Mouse (Mus musculus): ENCODE measurements around the gene Ero1l.

Gene Ero1l

DNA sequence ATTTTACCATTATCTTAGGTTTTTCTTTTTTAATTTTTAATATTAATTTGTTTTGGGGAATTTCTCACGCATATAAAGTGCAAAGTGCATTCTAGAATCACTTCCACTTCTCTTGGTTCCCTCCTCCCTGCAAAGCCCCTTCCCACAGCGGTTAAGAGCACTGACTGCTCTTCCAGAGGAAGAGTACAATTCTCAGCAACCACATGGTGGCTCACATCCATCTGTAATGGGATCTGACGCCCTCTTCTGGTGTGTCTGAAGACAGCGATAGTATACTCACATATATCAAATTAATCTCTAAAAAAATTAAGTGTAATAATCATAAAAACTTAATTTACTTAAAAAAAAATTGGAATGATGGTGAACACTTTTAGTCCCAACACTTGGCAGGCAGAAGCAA lies 14.2 kb downstream of the Ero1l start:
- no peak for DNase-seq

GRCm38 (mm10) chr14:45303939-45304338 lies 14.6 kb downstream of the Ero1l start:
- no peak for DNase-seq

DNA sequence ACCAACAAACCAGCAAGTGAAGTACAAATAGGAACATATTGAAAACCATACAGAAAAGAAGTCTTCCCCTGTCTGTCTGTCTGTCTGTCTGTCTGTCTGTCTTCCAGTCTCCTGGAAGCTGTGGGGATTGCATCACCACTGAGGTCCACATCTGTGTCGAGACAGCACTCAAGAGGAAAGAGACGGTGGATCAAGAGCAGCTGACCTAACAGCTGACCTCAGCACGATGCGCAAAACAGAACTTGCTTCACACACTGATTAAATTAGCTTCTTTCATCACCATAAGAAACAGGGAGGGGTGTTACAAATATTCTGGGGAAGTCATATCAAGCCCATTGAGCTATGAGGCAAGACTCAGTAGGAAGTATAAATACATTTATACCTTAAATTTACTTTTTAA lies 27.0 kb downstream of the Ero1l start:
- no peak for DNase-seq

DNA sequence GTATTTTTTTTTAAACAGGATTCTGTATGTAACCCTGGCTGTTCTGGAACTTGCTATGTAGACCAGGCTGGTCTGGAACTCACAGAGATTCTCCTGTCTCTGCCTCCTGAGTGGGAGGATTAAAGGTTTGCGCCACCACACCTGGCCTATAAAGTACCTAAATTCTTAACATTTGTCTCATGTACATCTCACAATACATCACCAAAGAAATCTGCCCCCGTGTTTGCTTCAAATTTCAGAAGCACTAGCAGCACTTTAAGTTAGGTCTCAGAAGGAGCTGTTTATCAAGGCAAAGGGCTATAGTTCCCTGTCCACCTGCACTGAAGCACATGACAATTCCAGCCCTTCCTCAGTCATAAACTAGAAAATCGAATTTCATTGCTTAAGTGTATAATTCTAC lies 36.5 kb downstream of the Ero1l start:
- DNase-seq, result no peak

DNA sequence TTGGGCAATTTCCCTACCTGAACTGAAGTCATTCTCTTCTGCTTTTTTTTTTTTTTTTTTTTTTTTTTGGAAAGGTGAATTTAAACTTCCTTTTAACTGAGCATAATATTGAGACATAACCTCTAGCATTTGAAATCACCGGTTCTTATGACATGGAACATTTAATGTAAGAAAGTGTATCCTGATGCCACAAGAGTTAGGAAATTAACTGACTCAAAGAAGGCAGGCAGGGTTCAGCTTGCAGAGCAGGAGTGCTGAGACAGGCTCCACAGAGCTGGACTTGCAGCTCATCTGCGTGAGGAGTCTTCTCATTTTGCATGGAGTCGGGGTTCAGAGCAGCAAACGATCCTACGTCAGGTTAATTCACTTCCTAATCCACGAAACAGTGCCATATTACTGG lies 42.8 kb downstream of the Ero1l start:
- DNase-seq, result no peak

DNA sequence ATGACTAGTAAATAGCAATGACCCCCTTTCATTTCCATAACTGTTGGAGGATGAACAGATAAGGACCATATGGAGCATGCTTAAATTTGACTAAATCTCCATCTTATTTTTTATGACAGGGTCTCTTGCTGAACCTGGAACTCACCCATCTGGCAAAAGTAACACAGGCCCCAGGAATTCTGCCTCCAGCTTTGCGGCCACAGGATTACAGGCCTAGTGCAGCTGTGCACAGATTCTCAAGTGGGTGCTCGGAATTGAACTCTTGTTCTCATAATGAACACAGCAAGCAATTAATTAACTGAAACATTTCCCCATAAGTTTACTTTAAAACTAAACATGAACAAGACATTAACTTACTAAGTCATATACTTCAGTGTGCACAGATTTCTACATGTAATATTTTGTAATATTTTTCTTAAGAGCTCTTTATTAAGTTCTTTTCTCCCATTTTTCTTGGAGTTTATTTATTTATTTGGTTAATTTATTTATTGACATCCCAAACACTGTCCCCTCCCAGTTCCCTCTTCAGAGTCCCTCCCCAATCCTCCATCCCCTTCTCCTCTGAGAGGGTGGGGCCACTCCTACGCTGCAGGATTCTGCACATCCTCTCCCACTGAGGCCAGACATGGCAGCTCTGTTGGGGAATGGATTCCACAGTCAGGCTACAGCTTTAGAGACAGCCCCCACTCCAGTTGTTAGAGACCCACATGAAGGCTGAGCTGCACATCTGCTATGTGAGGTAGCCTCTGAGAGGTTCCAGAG lies 54.6 kb downstream of the Ero1l start:
- DNase-seq, result no peak

- DNase-seq, result no peak
Observed at GRCm38 (mm10) chr14:45251548-45252076, 67.0 kb downstream of the Ero1l start.

GRCm38 (mm10) chr14:45241613-45242012 lies 77.0 kb downstream of the Ero1l start:
- DNase-seq, result no peak

DNA sequence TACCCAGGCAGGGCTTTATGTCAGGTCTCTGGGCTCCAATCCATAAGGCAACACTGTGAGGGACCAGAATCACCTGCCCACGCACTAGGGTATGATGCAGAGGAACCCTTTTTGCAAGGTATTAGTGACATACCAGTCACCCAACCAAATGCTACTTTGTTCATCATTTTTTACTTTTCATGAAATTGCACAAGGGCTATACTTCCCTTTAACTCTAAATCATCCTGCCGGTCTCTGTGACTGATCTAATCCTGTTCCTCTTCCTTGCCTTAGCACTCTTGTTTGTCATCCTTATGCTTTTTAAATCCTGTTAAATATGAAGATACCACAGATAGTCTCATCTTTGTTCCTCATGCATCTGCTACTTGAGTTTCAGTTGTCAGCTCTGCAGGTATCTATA lies 79.5 kb downstream of the Ero1l start:
- no peak for DNase-seq

Measured in cerebellum, postnatal 25 days (tissue).